Mouse (Mus musculus) ES-E14 (cell line): ENCODE measurements around the gene Gm16867.
"Not testable (repeated sequence)": the region's sequence is repeated elsewhere in the genome, so short reads cannot be mapped to it uniquely, and the experiment has no call there.

Experiments used
- CHD2 ChIP-seq: IDR thresholded peaks from 2 replicates; pipeline ENCODE4 v1.6.1; 2014; ENCODE audit warnings: mild to moderate bottlenecking, low read depth, low read length, inconsistent platforms
- HCFC1 ChIP-seq: IDR thresholded peaks from 2 replicates; pipeline ENCODE4 v1.6.1; 2012; ENCODE audit warnings: low read length, inconsistent platforms, borderline replicate concordance; ENCODE audit not compliant: insufficient read depth
- MAFK ChIP-seq: IDR thresholded peaks from 2 replicates; pipeline ENCODE4 v1.6.1; 2014; ENCODE audit warnings: mild to moderate bottlenecking, low read depth, low read length, inconsistent platforms; ENCODE audit not compliant: insufficient read depth
- ZC3H11A ChIP-seq: IDR thresholded peaks from 2 replicates; pipeline ENCODE4 v1.6.1; 2012; ENCODE audit warnings: low read depth, mild to moderate bottlenecking, inconsistent platforms, low read length, borderline replicate concordance
- ZNF384 ChIP-seq: IDR thresholded peaks from 2 replicates; pipeline ENCODE4 v1.6.1; 2012; ENCODE audit warnings: low read depth, low read length, inconsistent platforms

DNA sequence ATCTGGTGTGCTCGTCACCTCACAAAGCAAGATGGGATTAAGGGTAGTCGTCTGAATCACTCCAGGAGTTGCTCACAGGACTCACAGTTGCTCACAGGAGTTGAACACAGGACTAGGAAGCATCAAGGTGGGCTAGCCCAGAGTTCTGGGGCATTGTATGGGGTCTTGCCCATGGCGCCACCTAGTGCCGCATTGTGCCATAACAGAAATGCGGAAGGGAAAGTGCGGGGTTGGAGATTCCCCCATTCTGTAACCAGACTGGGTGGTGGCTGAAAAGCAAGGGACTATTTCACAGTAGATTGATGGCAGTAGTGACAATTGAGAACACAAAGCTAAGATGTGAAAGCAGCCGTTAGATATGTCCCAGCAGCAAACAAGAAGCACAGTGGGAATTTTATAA, 39.5 kb upstream of the Gm16867 start:
- not testable (repeated sequence) for TF ChIP-seq CHD2, HCFC1, ZC3H11A, MAFK, ZNF384
